In genomic region chr10:105434879-105435278, GRCm38 (mm10) we compare ENCODE assay signal across 26 mouse cellular contexts.
DNase-seq lines count a peak whose midpoint lies in the region; ATAC-seq and TF ChIP-seq lines count a peak whose summit lies in the region.
"Had no signal": no experiment of that assay in that cellular context is flagged by ENCODE, and none has a peak within 500 bp of the region (broad histone marks: within the 10 kb centered on the region; RNA-seq: fewer than 3 reads in every experiment).

No protein-coding gene starts in this region.

- no peak overlapping the region for H3K9ac ChIP-seq in hindbrain, postnatal 0 days (replicated peaks; ENCODE audit: low read length)
- H3K9ac ChIP-seq in hindbrain, embryonic 14.5 days: no peak overlapping the region
- no peak overlapping the region for H3K9ac ChIP-seq in lung, embryonic 16.5 days (ENCODE audit: low read length)
- no peak overlapping the region for H3K9ac ChIP-seq in limb, embryonic 14.5 days (ENCODE audit: low read depth, low read length, severe bottlenecking)
- H3K9ac ChIP-seq: heart, embryonic 15.5 days; limb, embryonic 15.5 days; liver, embryonic 13.5 days; midbrain, embryonic 12.5 days had no signal

- H3K9me3 ChIP-seq in hindbrain, postnatal 0 days (ENCODE audit: low read length): no peaks in the 10 kb centered on the region
- H3K9me3 ChIP-seq in hindbrain, embryonic 14.5 days (ENCODE audit: control insufficient read depth, low read length): no peaks in the 10 kb centered on the region
- no peaks in the 10 kb centered on the region for H3K9me3 ChIP-seq in lung, embryonic 16.5 days (ENCODE audit: control insufficient read depth, low read length)
- no peaks in the 10 kb centered on the region for H3K9me3 ChIP-seq in limb, embryonic 14.5 days (ENCODE audit: control insufficient read depth, low read length)
- H3K9me3 ChIP-seq: forebrain, embryonic 10.5 days; heart, embryonic 10.5 days; heart, embryonic 15.5 days; limb, embryonic 15.5 days; liver, embryonic 13.5 days; megakaryocyte, embryonic 14.5 days; midbrain, embryonic 12.5 days had no signal

- no peak overlapping the region for H3K27ac ChIP-seq in hindbrain, postnatal 0 days
- H3K27ac ChIP-seq in hindbrain, embryonic 14.5 days: no peak overlapping the region
- H3K27ac ChIP-seq in lung, embryonic 16.5 days (ENCODE audit: low read length): no peak overlapping the region
- H3K27ac ChIP-seq in limb, embryonic 14.5 days (replicated peaks; ENCODE audit: low read depth, low read length): no peak overlapping the region
- H3K27ac ChIP-seq: forebrain, embryonic 10.5 days; heart, embryonic 10.5 days; heart, embryonic 15.5 days; left cerebral cortex, adult 2 months; limb, embryonic 15.5 days; liver, embryonic 13.5 days; midbrain, embryonic 12.5 days had no signal

- TF ChIP-seq POLR2A in brain, embryonic 14.5 days (IDR thresholded peaks at IDR 0.05; ENCODE audit: borderline replicate concordance, extremely low read depth, insufficient read depth, insufficient read length, poor library complexity, severe bottlenecking): no peak
- no peak for TF ChIP-seq POLR2A in limb, embryonic 14.5 days (IDR thresholded peaks at IDR 0.05; ENCODE audit: borderline replicate concordance, extremely low read depth, insufficient read depth, insufficient read length)

- WGBS in hindbrain, postnatal 0 days: 73% methylated on average over 5 of the region's 5 CpGs
- WGBS in hindbrain, embryonic 14.5 days: 86% methylated on average over 5 of the region's 5 CpGs
- 33% methylated on average over 5 of the region's 5 CpGs for WGBS in lung, embryonic 16.5 days
- WGBS in limb, embryonic 14.5 days: 34% methylated on average over 5 of the region's 5 CpGs

- H3K4me1 ChIP-seq in hindbrain, postnatal 0 days (ENCODE audit: insufficient read depth, low read length): no peaks in the 10 kb centered on the region
- H3K4me1 ChIP-seq in hindbrain, embryonic 14.5 days (replicated peaks; ENCODE audit: control insufficient read depth, insufficient read depth, low read length): 0 out of 2 replicates have a peak, but pooled peaks cover 4% of the 10 kb centered on the region
- H3K4me1 ChIP-seq in lung, embryonic 16.5 days (replicated peaks; ENCODE audit: control insufficient read depth, insufficient read depth, low read length): 0 out of 2 replicates have a peak, but pooled peaks cover 5% of the 10 kb centered on the region
- H3K4me1 ChIP-seq in limb, embryonic 14.5 days (ENCODE audit: control insufficient read depth, insufficient read depth, low read length): peaks cover 12% of the 10 kb centered on the region
- H3K4me1 ChIP-seq: heart, embryonic 15.5 days; liver, embryonic 13.5 days; megakaryocyte, embryonic 14.5 days had no signal

- no peak overlapping the region for H3K4me2 ChIP-seq in hindbrain, postnatal 0 days (ENCODE audit: low read depth, low read length)
- no peak overlapping the region for H3K4me2 ChIP-seq in hindbrain, embryonic 14.5 days (replicated peaks)
- H3K4me2 ChIP-seq in lung, embryonic 16.5 days (ENCODE audit: low read depth, low read length): no peak overlapping the region
- H3K4me2 ChIP-seq in limb, embryonic 14.5 days (replicated peaks; ENCODE audit: low read depth, low read length, severe bottlenecking): no peak overlapping the region
- H3K4me2 ChIP-seq: heart, embryonic 15.5 days; limb, embryonic 15.5 days; liver, embryonic 13.5 days; midbrain, embryonic 12.5 days had no signal

- no peak for TF ChIP-seq CTCF in hindbrain, postnatal 0 days (IDR thresholded peaks at IDR 0.05; ENCODE audit: low read depth)
- no peak for TF ChIP-seq CTCF in brain, embryonic 14.5 days (IDR thresholded peaks at IDR 0.05; ENCODE audit: borderline replicate concordance, extremely low read depth, insufficient read depth, insufficient read length)

- peak; percentile 24 for DNase-seq in hindbrain, postnatal 0 days (ENCODE audit: low spot score)
- no peak for DNase-seq in hindbrain, embryonic 14.5 days (ENCODE audit: low spot score)
- no peak for DNase-seq in lung, postnatal 10 days
- peak; percentile 61 for DNase-seq in brain, embryonic 14.5 days (ENCODE audit: low read depth)
- DNase-seq in limb, embryonic 14.5 days (ENCODE audit: low spot score): peak; percentile 28
- no peak for DNase-seq in layer of hippocampus, adult 8-10 months (ENCODE audit: low spot score in 2 of 2)
- DNase-seq: adrenal gland, postnatal 36 days; cerebellum, adult 2 months; cerebellum, postnatal 25 days; gastrocnemius, postnatal 14 days; heart, adult 11 months; kidney, adult 8-10 months; kidney, postnatal 14 days; liver, embryonic 13.5 days; lung, postnatal 14 days; thymus, postnatal 4 days had no signal

- H3K4me3 ChIP-seq in hindbrain, postnatal 0 days (ENCODE audit: low read length): no peak overlapping the region
- H3K4me3 ChIP-seq in hindbrain, embryonic 14.5 days (replicated peaks; ENCODE audit: low read length): no peak overlapping the region
- H3K4me3 ChIP-seq in lung, embryonic 16.5 days (ENCODE audit: low read length): no peak overlapping the region
- no peak overlapping the region for H3K4me3 ChIP-seq in limb, embryonic 14.5 days (replicated peaks; ENCODE audit: low read length)
- H3K4me3 ChIP-seq: forebrain, embryonic 10.5 days; heart, embryonic 10.5 days; heart, embryonic 15.5 days; left cerebral cortex, adult 2 months; limb, embryonic 15.5 days; liver, embryonic 13.5 days; megakaryocyte, embryonic 14.5 days; midbrain, embryonic 12.5 days had no signal

- H3K27me3 ChIP-seq in hindbrain, postnatal 0 days (ENCODE audit: insufficient read depth, low read length): no peaks in the 10 kb centered on the region
- no peaks in the 10 kb centered on the region for H3K27me3 ChIP-seq in hindbrain, embryonic 14.5 days (ENCODE audit: control insufficient read depth, insufficient read depth, low read length)
- no peaks in the 10 kb centered on the region for H3K27me3 ChIP-seq in lung, embryonic 16.5 days (ENCODE audit: control insufficient read depth, insufficient read depth, low read depth, low read length)
- no peaks in the 10 kb centered on the region for H3K27me3 ChIP-seq in limb, embryonic 14.5 days (ENCODE audit: control insufficient read depth, insufficient read depth, low read length)
- H3K27me3 ChIP-seq: heart, embryonic 15.5 days; limb, embryonic 15.5 days; liver, embryonic 13.5 days; megakaryocyte, embryonic 14.5 days; midbrain, embryonic 12.5 days had no signal

- no peaks in the 10 kb centered on the region for H3K36me3 ChIP-seq in hindbrain, postnatal 0 days (ENCODE audit: insufficient read depth, low read length)
- no peaks in the 10 kb centered on the region for H3K36me3 ChIP-seq in hindbrain, embryonic 14.5 days (replicated peaks; ENCODE audit: control insufficient read depth, insufficient read depth)
- H3K36me3 ChIP-seq in lung, embryonic 16.5 days (ENCODE audit: control insufficient read depth, insufficient read depth, low read length): no peaks in the 10 kb centered on the region
- H3K36me3 ChIP-seq in limb, embryonic 14.5 days (ENCODE audit: control insufficient read depth, insufficient read depth, low read length): no peaks in the 10 kb centered on the region
- H3K36me3 ChIP-seq: forebrain, embryonic 10.5 days; heart, embryonic 10.5 days; heart, embryonic 15.5 days; limb, embryonic 15.5 days; liver, embryonic 13.5 days; midbrain, embryonic 12.5 days had no signal

- no peak for ATAC-seq in hindbrain, postnatal 0 days
- ATAC-seq in hindbrain, embryonic 14.5 days (ENCODE audit: low FRiP score): no peak
- peak; percentile 69; the same call in 1 of the 2 replicates for ATAC-seq in lung, embryonic 16.5 days (ENCODE audit: low read depth)
- ATAC-seq in limb, embryonic 14.5 days (ENCODE audit: low FRiP score, low read depth): no peak; the same call in 1 of the 2 replicates
- ATAC-seq: CD4-positive, CD25-positive, alpha-beta regulatory T cell, adult 4 months; intestine, embryonic 16.5 days had no signal

Comparison
In these comparisons a context has a peak if more than half of its experiments do, and no peak if none do; other contexts are left out.
1. DNase-seq: peak in hindbrain, postnatal 0 days (single experiment), brain, embryonic 14.5 days (single experiment) and limb, embryonic 14.5 days (single experiment); none in hindbrain, embryonic 14.5 days (single experiment), lung, postnatal 10 days (single experiment) and layer of hippocampus, adult 8-10 months (0 of 2).